Mouse (Mus musculus) liver, embryonic 14.5 days (tissue): ENCODE data around the gene Hhat. TPM values are rescaled to one million over a fixed set of nuclear protein-coding genes. Genes with fewer than 3 reads are reported as not detected.

Experiments used
- ATAC-seq: fragments of 200-750 bp; cut with Nextera tagmentation; 2 replicates; pipeline ENCODE4 v1.8.0; 2017; ENCODE audit warnings: moderate number of reproducible peaks, mild to moderate bottlenecking, moderate library complexity; ENCODE audit not compliant: insufficient read depth
- DNase-seq, 3 experiments: peaks; one replicate each; pipeline ENCODE4 v3.0.0-alpha.2; 2012 to 2013; ENCODE audit warnings: low read depth in 3 of 3, low spot score in 3 of 3
- H3K27ac ChIP-seq: fragments of 300-500 bp; sonication (generic); 2 replicates; pipeline ENCODE4 v1.5.1; 2014; ENCODE audit warnings: moderate library complexity, mild to moderate bottlenecking, control low read depth, inconsistent platforms
- H3K27me3 ChIP-seq: fragments of 300-500 bp; sonication (generic); 2 replicates; pipeline ENCODE4 v1.6.1; 2014; ENCODE audit warnings: mild to moderate bottlenecking, low read length, moderate library complexity; ENCODE audit not compliant: control insufficient read depth, insufficient read depth
- H3K36me3 ChIP-seq: fragments of 300-500 bp; sonication (generic); replicated peaks from 2 replicates; pipeline ENCODE4 v1.6.1; 2014; ENCODE audit warnings: low read depth; ENCODE audit not compliant: control insufficient read depth, insufficient read depth
- H3K4me1 ChIP-seq, 2 experiments: fragments of 200-500 bp in 1 of 2; fragments of 300-500 bp in 1 of 2; sonication (generic) in 1 of 2; replicated peaks; 2 replicates each; pipeline ENCODE4 v1.6.1; 2012 to 2014; ENCODE audit warnings: antibody characterized with exemption in 1 of 2, inconsistent platforms in 1 of 2, low read length in 1 of 2; ENCODE audit not compliant: control insufficient read depth in 2 of 2, insufficient read depth in 2 of 2
- H3K4me2 ChIP-seq: fragments of 300-500 bp; sonication (generic); 2 replicates; pipeline ENCODE4 v1.6.1; 2014; ENCODE audit warnings: low read depth, mild to moderate bottlenecking, control low read depth, moderate library complexity
- H3K4me3 ChIP-seq, 2 experiments: fragments of 200-500 bp in 1 of 2; fragments of 300-500 bp in 1 of 2; sonication (generic) in 1 of 2; 2 replicates each; pipeline ENCODE4 v1.5.1; 2012 to 2014; ENCODE audit warnings: low read depth in 2 of 2, low read length in 2 of 2, mild to moderate bottlenecking in 2 of 2, control low read depth in 1 of 2, inconsistent platforms in 1 of 2, moderate library complexity in 1 of 2; ENCODE audit not compliant: insufficient read depth in 1 of 2
- H3K9ac ChIP-seq: fragments of 300-500 bp; sonication (generic); replicated peaks from 2 replicates; pipeline ENCODE4 v1.6.1; 2014; ENCODE audit warnings: mild to moderate bottlenecking, control low read depth, moderate library complexity
- H3K9me3 ChIP-seq: fragments of 300-500 bp; sonication (generic); 2 replicates; pipeline ENCODE4 v1.6.1; 2016; ENCODE audit warnings: low read length, mixed read lengths; ENCODE audit not compliant: control insufficient read depth
- CTCF ChIP-seq: IDR thresholded peaks from 2 replicates; pipeline ENCODE4 v1.5.1; 2016; ENCODE audit warnings: antibody characterized with exemption, low read depth, control low read depth
- EP300 ChIP-seq: IDR thresholded peaks from 2 replicates; pipeline ENCODE4 v1.6.1; 2016; ENCODE audit warnings: antibody characterized with exemption, low read depth
- WGBS: fragments of 180-500 bp; shearing (Covaris S2); extraction: QIAGEN DNeasy Blood & Tissue Kit; methylation state at CpG from one replicate; pipeline ENCODE4 v1.1.7; 2014; ENCODE audit not compliant: insufficient replicate concordance; 5-methylcytosine and 5-hydroxymethylcytosine counted together
- polyA plus RNA-seq, 2 experiments: library from polyadenylated mRNA; depleted of rRNA in 1 of 2; stranded (reverse) in 1 of 2; unstranded in 1 of 2; fragments of >200 nt; fragmentation: Nextera tagmentation in 1 of 2; extraction: Ambion mirVana in 1 of 2; gene quantifications; 2 replicates each; pipeline versions ENCODE4 v1.2.1 to v1.2.3; 2012 to 2014

Hhat gene
- polyA plus RNA-seq, 2 experiments, result 0.73 to 1.4 TPM

GRCm38 (mm10) chr1:192537169-192537568 is 233.9 kb downstream of the Hhat start:
- H3K27ac ChIP-seq, result no peak overlapping the region
- no peak overlapping the region for H3K4me3 ChIP-seq
- no peak overlapping the region for H3K9ac ChIP-seq
- H3K4me1 ChIP-seq, result 0 out of 4 replicates have a peak, but pooled peaks cover 0 to under 1% of the 10 kb centered on the region in 2 experiments
- H3K9me3 ChIP-seq, result no peaks in the 10 kb centered on the region
- TF ChIP-seq EP300 (no peak), CTCF (no peak)
- no peaks in the 10 kb centered on the region for H3K36me3 ChIP-seq
- no peaks in the 10 kb centered on the region for H3K27me3 ChIP-seq
- ATAC-seq, result peak; percentile 28; the same call in 1 of the 2 replicates
- DNase-seq, result no peak
- no peak overlapping the region for H3K4me2 ChIP-seq
- WGBS, result 36% methylated on average over 7 of the region's 7 CpGs

DNA sequence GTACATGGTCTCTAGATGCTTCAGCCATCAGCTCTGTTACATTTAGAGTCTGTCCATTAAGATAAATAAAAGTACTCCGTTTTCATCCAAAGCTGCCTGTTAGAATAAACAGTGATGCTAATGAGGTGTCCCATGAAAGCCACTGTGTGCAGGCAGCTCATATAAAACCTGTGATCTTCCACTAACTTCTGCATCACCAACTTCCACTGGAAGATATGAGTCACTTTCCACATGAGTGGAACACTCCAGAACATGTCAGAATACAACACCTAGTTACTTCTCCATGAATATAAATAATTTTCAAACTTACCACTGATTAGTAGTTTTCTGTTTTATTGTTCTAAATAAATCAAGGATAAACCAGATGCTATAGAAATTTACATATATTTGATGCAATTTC is 234.6 kb downstream of the Hhat start:
- H3K4me2 ChIP-seq, result no peak overlapping the region
- H3K4me1 ChIP-seq, result peaks cover 0 to 7% of the 10 kb centered on the region in 2 experiments; a peak in 2 of 4 replicates
- no peak for TF ChIP-seq EP300
- TF ChIP-seq CTCF, result no peak
- no peak for ATAC-seq
- no peaks in the 10 kb centered on the region for H3K9me3 ChIP-seq
- WGBS, result 42% methylated on average over 1 of the region's 1 CpGs
- no peaks in the 10 kb centered on the region for H3K36me3 ChIP-seq
- no peak for DNase-seq
- H3K27ac ChIP-seq, result no peak overlapping the region
- H3K27me3 ChIP-seq, result no peaks in the 10 kb centered on the region
- H3K9ac ChIP-seq, result no peak overlapping the region
- no peak overlapping the region for H3K4me3 ChIP-seq

DNA sequence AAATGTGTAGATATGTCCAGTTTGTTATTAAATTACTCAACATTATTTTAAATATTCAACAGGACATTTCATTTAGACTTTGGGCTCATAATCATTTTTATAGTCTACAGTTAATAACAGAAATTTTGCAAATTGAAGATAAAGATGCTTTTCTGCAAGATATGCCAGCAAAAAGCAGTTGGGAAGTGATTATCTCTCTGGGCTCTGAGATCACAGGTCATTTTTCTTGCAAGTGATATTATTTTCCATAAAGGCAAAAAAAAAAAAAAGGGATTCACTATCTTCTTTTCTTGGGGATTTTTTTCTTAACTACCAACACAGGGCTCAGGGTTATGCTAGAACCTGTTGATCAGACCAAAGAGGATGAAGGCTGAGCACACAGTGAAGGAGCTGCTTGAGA is 238.0 kb downstream of the Hhat start:
- H3K36me3 ChIP-seq, result no peaks in the 10 kb centered on the region
- no peaks in the 10 kb centered on the region for H3K27me3 ChIP-seq
- H3K27ac ChIP-seq, result no peak overlapping the region
- no peaks in the 10 kb centered on the region for H3K9me3 ChIP-seq
- H3K4me3 ChIP-seq, result no peak overlapping the region
- H3K4me2 ChIP-seq, result no peak overlapping the region
- no peak overlapping the region for H3K9ac ChIP-seq
- no peak for ATAC-seq
- no peak for TF ChIP-seq EP300
- TF ChIP-seq CTCF, result no peak
- DNase-seq, result no peak
- peaks cover 0 to 9% of the 10 kb centered on the region in 2 experiments; a peak in 2 of 4 replicates for H3K4me1 ChIP-seq

- 0% methylated on average over 2 of the region's 2 CpGs for WGBS
- DNase-seq, result no peak
- ATAC-seq, result peak; percentile 37; the same call in 1 of the 2 replicates
Measured at GRCm38 (mm10) chr1:192532212-192532611, 238.8 kb downstream of the Hhat start.

GRCm38 (mm10) chr1:192531490-192532146 is 239.4 kb downstream of the Hhat start:
- Histone ChIP-seq H3K4me1 (peaks cover 0 to 9% of the 10 kb centered on the region in 2 experiments; a peak in 2 of 4 replicates), H3K9ac (no peak overlapping the region), H3K9me3 (no peaks in the 10 kb centered on the region), H3K4me2 (no peak overlapping the region), H3K4me3 (no peak overlapping the region), H3K27me3 (no peaks in the 10 kb centered on the region), H3K27ac (no peak overlapping the region), H3K36me3 (no peaks in the 10 kb centered on the region)
- 21% methylated on average over 2 of the region's 2 CpGs for WGBS
- no peak for TF ChIP-seq CTCF
- no peak for TF ChIP-seq EP300
- ATAC-seq (no peak), DNase-seq (no peak)

More at GRCm38 (mm10) chr1:192532212-192532611, 238.8 kb downstream of the Hhat start:
- Histone ChIP-seq H3K36me3 (no peaks in the 10 kb centered on the region), H3K27ac (no peak overlapping the region), H3K4me1 (peaks cover 0 to 9% of the 10 kb centered on the region in 2 experiments; a peak in 2 of 4 replicates), H3K9me3 (no peaks in the 10 kb centered on the region), H3K9ac (no peak overlapping the region), H3K4me2 (no peak overlapping the region), H3K4me3 (no peak overlapping the region), H3K27me3 (no peaks in the 10 kb centered on the region)
- TF ChIP-seq EP300 (no peak), CTCF (no peak)
